Mouse (Mus musculus) layer of hippocampus, adult 9-10 months (tissue): ENCODE measurements around the gene Hmg20a.

Experiments
- DNase-seq: peaks from one replicate; pipeline ENCODE4 v3.0.0; 2022; ENCODE audit warnings: low spot score

Gene Hmg20a

DNA sequence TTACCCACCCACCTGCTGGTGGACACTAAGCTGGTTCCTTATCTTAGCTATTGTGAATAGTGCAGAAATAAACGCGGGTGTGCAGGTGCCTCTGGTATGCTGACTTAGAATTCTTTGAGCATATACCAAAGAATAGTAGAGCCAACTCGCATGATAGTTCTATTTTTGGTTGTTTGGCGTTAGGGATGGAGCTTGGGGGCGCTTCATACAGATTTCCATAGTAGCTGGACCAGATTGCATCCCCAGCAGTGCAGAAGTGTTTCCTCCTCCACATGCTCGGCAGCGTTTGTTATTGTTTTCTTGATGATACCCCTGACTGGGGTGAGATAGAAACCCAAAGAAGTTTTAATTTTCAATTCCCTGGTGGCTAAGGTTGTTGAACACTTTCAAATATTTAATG lies 21.3 kb downstream of the Hmg20a start:
- no peak for DNase-seq

- no peak for DNase-seq
Observed at GRCm38 (mm10) chr9:56451570-56451969, 33.2 kb downstream of the Hmg20a start.

DNA sequence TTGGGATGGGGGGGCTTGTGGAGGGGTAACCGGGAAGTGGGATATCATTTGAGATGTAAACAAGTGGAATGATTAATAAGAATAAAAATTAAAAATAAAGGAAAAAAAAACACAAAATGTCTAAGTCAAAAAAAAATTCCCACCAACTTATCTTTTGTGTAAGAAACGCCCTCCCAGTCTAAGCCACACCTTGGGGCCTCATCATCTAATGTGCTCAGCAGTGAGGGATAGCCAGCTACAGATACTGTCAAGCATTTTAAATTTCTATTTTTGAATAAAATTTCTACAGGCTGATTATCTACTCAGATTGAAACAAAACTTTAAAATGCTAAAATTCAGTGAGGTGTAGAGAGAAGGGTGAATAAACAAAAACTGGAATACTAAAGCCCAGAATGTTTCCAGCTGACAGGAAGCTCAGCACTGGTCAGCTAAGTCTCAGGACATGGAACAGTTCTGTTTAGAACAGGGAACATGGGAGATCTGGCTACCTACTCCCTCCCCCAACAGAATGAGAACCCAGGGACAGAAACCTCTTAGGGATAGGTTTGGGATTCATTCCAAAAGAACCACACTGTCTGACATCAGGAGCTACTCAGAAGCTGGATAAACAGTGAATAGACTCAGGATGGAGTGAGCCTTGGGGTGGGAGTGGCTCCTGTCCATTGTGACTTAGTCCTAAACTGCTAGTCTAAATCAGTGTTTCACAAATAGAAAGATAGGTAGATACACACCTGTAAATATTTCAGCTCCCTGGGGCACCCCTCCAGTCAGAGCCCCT lies 34.8 kb downstream of the Hmg20a start:
- no peak for DNase-seq

GRCm38 (mm10) chr9:56456426-56456825 lies 38.0 kb downstream of the Hmg20a start:
- no peak for DNase-seq

DNA sequence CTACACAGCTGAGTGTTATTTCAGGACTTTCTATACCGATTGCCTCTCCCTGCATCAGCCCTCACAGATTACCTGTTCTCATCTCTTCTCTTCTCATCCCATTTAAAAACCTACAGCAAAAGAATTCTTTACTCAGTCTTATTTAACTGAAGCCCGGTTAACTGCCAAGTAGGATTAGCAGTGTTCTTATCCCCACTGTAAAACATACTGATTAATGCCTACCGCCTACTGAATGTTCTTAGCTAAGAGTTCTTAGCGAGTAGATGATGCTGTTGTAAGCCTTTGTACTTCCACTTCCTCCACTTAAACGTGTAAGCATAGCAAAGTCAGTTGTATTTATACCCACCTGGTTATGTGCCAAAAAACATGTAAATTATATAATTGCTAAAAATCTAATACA lies 42.6 kb downstream of the Hmg20a start:
- no peak for DNase-seq

GRCm38 (mm10) chr9:56462606-56463005 lies 44.2 kb downstream of the Hmg20a start:
- no peak for DNase-seq

- DNase-seq = no peak
Observed at GRCm38 (mm10) chr9:56463046-56463445, 44.6 kb downstream of the Hmg20a start.

DNA sequence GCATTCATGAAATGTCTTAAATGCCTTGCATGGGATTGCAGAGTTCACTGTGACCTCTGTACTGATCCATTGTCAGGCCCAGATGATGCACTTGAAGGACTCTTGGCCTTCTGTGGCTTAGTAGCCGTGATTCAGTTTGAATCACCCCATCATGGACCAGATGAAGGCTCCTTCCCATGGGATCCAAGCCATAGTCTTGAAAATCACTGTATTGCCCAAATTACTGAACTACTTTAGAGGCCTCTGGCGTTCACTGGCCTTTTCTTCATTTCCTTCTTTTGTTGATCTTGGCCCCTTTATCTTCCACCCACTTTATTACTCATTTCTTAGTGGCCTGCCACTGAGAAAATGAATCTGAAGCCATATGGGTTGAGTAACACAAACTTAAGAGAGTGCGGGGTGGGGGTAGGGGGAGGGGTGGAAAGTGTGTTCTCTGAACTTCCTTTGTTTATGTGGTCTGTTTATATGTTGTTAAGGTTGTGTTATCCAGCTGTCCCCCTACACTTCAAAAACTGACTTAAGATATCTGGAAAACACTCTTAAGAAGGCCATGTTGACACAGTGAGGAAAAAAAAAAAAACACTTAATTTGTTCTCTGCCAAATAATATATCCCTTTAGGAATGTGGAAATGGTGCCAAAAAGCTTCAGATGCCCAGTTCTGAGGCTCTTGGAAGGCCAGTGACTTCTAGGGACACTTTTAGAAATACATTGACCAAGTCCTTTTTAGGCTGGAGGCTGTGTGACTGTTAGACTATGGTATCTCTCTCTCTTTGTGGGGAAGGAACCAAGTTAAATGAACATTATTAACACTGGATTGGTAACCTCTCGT lies 45.5 kb downstream of the Hmg20a start:
- DNase-seq = no peak

- DNase-seq = no peak
Observed at GRCm38 (mm10) chr9:56464863-56465654, 46.6 kb downstream of the Hmg20a start.

DNA sequence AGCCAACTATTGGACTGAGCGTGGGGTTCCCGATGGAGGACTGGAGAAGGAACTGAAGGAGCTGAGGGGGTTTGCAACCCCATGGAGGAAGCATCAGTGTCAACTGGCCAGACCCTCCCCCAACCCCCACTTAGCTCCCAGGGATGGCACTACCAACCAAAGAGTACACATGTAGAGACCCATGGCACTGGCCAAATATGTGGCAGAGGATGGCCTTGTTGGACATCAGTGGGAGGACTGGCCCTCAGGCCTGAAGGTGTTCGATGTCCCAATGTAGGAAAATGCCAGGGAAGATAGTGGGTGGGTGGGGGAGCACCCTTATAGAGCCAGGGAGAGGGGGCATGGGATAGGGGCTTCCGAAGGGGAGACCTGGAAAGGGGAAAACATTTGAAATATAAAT lies 47.8 kb downstream of the Hmg20a start:
- no peak for DNase-seq

- no peak for DNase-seq
Observed at GRCm38 (mm10) chr9:56469656-56470055, 51.2 kb downstream of the Hmg20a start.

GRCm38 (mm10) chr9:56470291-56470690 lies 51.9 kb downstream of the Hmg20a start:
- no peak for DNase-seq

DNA sequence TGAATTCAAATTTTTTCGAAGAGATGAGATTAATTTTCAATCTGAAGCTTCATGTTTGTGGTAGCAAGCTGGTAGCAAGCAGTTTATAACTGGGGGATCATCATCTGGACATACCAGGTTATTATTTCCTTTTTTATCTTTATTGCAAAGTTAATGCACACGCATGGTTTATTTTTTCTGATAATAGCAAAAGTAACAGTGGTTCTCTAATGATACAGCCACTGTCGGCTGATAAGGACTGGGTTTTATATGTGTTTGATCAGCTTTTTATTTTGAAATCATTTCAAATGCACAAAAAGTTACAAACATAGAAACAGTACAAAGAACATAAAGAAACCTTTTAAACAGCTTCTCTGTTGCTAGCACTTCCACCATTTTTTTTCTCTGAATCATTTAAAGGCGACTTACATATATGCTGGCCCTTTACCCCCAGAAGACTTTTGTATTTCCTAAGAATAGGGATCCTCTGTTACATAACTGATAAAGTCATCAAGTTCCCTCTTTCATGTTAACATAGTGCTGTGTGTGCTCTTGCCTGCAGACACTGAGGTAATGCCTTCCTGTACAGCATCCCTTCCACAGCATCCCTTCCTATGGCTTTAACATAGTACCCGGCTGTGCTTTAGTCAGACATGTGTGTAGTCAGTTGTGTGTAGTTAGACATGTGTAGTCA lies 60.7 kb downstream of the Hmg20a start:
- DNase-seq = no peak

DNA sequence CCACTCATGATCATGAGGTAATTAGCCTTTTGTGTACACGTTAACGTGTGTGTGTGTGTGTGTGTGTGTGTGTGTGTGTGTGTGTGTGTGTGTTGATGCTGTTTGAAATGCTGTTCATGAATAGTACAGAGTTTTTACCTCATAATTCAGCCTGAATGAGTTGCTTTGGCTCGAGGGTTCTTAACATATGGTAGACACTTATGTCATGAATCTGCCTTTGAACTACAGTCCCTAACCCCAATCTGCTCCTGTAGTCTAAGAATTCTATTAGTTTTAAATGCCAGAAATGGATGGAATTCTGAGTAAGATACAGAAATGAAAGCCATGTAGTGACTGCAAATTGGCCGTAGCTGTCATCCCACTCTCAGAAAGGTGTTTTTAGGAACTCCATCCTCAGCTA lies 64.2 kb downstream of the Hmg20a start:
- no peak for DNase-seq

DNA sequence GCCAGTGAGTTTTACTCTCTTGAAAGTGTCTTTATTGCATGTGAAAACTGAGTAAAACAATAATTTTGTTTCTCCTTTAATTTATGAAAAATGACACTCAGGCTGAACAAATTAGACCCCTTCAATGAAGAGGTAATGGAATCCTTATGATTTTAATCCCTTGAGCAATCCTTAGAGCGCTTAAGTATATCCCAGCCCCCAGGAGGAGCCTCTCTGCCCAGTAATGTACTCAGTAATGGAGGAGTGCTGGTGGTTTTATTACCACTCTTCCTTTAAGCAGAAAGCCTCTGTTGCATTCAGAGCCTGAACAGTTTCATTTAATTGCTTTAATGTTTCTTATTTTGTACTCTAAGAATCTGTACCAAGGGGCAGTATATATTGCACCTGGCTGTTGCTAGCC lies 67.0 kb downstream of the Hmg20a start:
- DNase-seq = no peak

- no peak for DNase-seq
Observed at GRCm38 (mm10) chr9:56486158-56486557, 67.7 kb downstream of the Hmg20a start.

GRCm38 (mm10) chr9:56487651-56488050 lies 69.2 kb downstream of the Hmg20a start:
- DNase-seq = no peak

DNA sequence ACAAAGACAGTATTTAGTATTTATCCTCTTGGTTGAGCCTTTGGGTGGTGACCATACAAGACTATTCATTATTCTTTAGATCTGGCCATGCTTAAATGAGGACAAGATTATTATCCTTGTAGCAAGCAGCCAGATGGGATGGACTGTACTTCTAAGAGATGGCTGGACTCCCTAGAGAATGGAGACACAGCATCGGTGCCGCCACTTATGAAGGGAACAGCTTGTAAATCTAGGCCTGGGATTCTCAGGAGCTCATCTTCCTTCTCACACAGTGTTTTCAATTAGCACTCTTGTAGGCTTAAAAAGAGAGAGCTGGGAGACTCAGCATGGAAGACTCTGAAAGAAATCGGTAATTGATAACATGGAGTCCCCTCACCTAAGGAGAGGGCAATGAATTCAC lies 74.0 kb downstream of the Hmg20a start:
- no peak for DNase-seq

- DNase-seq = no peak
Observed at GRCm38 (mm10) chr9:56492916-56493315, 74.5 kb downstream of the Hmg20a start.

DNA sequence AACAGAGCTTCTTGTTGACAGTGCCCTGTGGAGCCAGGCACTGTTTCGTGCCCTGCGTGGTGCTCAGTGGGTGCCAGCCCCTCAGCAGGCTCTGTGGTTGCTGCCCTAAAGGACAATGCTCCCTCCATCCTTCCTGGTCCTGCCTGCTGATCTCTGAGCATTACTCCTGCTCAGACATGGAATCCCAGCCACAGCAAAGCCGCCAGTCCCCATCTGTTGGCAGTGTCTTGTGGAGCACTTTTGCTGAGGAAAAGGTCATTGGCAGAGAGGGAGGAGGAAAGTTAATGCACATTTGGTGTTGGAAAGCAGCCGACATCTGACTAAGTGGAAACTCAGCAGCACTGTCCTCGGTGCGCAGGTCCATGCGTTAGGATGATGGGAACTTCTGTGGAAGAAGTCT lies 76.7 kb downstream of the Hmg20a start:
- DNase-seq = no peak

DNA sequence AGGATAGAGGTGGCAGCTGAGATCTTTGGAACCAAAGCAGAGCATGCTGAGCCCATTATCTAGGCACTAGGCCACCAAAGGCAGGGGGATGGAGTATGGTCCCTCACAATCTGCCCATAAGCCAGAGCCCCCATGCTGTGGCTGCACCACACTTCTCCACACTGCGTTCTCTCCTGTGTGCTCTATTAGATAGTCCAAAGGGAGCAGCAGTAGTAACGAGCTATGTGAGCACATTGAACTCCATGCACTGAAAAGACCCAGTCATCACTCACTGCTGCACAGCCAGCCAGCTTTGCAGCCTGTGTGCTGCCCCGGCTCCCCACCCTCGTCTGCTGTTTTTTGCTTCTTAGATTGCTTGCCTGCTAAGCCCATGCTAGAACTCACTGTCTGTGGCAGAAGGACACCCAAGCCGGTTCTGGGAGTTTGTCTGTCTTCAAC lies 77.4 kb downstream of the Hmg20a start:
- DNase-seq = no peak

DNA sequence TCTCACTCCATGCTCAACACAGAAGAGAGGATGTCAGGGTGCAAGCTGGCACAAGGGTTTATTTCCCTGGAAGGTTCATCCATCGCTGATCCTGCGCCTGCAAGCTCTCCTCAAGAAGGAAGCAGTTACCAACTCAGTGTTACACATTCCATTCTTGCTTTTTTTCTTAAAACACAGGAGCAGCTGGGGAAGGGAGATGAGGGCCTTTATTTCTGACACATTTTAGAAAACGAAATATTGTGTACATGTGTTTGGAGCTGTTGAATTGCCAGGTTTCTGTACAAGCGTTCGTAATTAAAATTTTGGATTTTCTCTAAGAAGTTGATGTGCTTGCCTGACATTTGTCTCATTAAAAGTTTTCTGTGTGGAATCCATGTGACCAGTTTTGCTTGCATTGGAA lies 78.2 kb downstream of the Hmg20a start:
- no peak for DNase-seq
